Mouse (Mus musculus) hindbrain, embryonic 14.5 days (tissue): ENCODE data around the gene Osbpl2. TPM values are rescaled to one million over a fixed set of nuclear protein-coding genes. Genes with fewer than 3 reads are reported as not detected.

Source experiments
- ATAC-seq: fragments of 200-750 bp; cut with Nextera tagmentation; 2 replicates; pipeline ENCODE4 v1.8.0; 2017; ENCODE audit warnings: moderate number of reproducible peaks, mild to moderate bottlenecking, moderate TSS enrichment, moderate library complexity; ENCODE audit not compliant: low FRiP score
- DNase-seq: peaks from one replicate; pipeline ENCODE4 v3.0.0-alpha.2; 2015; ENCODE audit warnings: low spot score
- H3K27ac ChIP-seq: fragments of 300-500 bp; sonication (generic); 2 replicates; pipeline ENCODE4 v1.5.1; 2014; ENCODE audit warnings: mild to moderate bottlenecking, moderate library complexity
- H3K27me3 ChIP-seq: fragments of 300-500 bp; sonication (generic); 2 replicates; pipeline ENCODE4 v1.6.1; 2014; ENCODE audit warnings: mild to moderate bottlenecking, low read length, mixed read lengths; ENCODE audit not compliant: control insufficient read depth, insufficient read depth
- H3K36me3 ChIP-seq: fragments of 300-500 bp; sonication (generic); replicated peaks from 2 replicates; pipeline ENCODE4 v1.6.1; 2014; ENCODE audit not compliant: control insufficient read depth, insufficient read depth
- H3K4me1 ChIP-seq: fragments of 300-500 bp; sonication (generic); replicated peaks from 2 replicates; pipeline ENCODE4 v1.6.1; 2014; ENCODE audit warnings: antibody characterized with exemption, low read length, mixed read lengths; ENCODE audit not compliant: control insufficient read depth, insufficient read depth
- H3K4me2 ChIP-seq: fragments of 300-500 bp; sonication (generic); replicated peaks from 2 replicates; pipeline ENCODE4 v1.6.1; 2014; ENCODE audit warnings: mild to moderate bottlenecking, moderate library complexity
- H3K4me3 ChIP-seq: fragments of 300-500 bp; sonication (generic); replicated peaks from 2 replicates; pipeline ENCODE4 v1.5.1; 2014; ENCODE audit warnings: mild to moderate bottlenecking, low read length
- H3K9ac ChIP-seq: fragments of 300-500 bp; sonication (generic); 2 replicates; pipeline ENCODE4 v1.6.1; 2014
- H3K9me3 ChIP-seq: fragments of 300-500 bp; sonication (generic); 2 replicates; pipeline ENCODE4 v1.6.1; 2016; ENCODE audit warnings: low read length; ENCODE audit not compliant: control insufficient read depth
- WGBS: fragments of 180-500 bp; shearing (Covaris S2); extraction: QIAGEN DNeasy Blood & Tissue Kit; methylation state at CpG from one replicate; pipeline ENCODE4 v1.1.7; 2014; 5-methylcytosine and 5-hydroxymethylcytosine counted together
- polyA plus RNA-seq: library from polyadenylated mRNA; unstranded; fragments of >200 nt; fragmentation: Nextera tagmentation; extraction: Ambion mirVana; gene quantifications from 2 replicates; pipeline ENCODE4 v1.2.1, GENCODE M21; 2014

Gene Osbpl2
- polyA plus RNA-seq, 1 experiment from 2014 or later: 73.1 TPM

DNA sequence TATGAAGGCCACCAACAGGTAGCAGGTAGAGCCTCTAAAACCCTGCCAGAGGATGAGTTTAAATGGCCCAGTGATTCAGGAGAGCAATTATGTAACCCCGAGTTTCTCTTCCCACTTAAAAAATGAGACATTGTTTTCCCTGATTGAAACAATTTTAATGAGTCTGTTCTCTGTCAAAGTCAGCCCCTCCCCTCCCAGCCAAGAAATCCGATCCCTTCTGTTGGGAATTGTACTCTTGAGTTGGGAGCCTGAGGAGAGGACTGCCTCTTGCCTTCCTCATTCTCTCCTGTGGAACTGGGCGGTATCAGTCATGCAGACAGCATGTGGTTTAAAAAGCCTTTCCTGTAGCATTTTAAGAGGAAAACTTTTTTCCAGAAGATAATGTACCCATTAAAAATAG lies 34.5 kb upstream of the Osbpl2 start:
- H3K27me3 ChIP-seq: no peaks in the 10 kb centered on the region
- peaks cover 53% of the 10 kb centered on the region for H3K36me3 ChIP-seq
- 55% methylated on average over 3 of the region's 3 CpGs for WGBS
- H3K9ac ChIP-seq: no peak overlapping the region
- no peak overlapping the region for H3K27ac ChIP-seq
- ATAC-seq (no peak), DNase-seq (no peak)
- H3K9me3 ChIP-seq: no peaks in the 10 kb centered on the region
- no peak overlapping the region for H3K4me2 ChIP-seq
- no peak overlapping the region for H3K4me3 ChIP-seq
- 0 out of 2 replicates have a peak, but pooled peaks cover 5% of the 10 kb centered on the region for H3K4me1 ChIP-seq

DNA sequence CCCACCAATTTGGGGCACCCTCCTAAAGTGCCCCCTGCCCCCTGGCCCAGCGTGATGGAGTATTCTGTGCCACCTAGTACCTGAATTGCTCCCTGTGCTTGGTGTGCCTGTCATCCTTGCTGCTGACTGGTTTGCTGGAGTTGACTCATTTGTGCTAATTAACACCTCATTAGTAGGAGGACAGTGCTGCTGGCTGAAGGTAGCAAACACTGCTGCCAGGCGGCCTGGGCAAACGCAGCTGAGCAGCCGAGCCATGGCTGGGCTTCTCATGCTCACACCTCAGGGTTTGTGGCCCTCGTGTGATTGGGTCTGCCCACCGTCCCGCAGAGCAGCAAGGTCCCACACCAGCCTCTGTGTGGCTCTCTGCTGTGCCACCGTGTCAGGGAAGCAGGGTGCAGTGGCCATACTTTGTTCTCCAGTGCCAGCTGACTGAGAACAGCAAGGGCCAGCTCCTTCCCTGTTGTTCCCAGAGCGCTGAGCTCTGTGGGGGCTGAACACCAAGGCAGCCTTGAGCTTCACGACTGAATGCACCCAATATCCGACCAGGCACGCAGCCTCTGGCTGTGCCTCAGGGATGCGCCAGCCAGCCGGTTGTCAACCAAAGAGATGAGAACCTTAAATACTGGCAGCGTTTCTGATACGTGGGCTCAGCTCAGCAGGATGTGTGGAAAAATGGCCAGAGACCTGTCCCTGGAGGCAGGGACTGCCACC lies 33.0 kb upstream of the Osbpl2 start:
- peak overlapping the region; percentile 32; the same call in 1 of the 2 replicates for H3K27ac ChIP-seq
- no peak overlapping the region for H3K9ac ChIP-seq

DNA sequence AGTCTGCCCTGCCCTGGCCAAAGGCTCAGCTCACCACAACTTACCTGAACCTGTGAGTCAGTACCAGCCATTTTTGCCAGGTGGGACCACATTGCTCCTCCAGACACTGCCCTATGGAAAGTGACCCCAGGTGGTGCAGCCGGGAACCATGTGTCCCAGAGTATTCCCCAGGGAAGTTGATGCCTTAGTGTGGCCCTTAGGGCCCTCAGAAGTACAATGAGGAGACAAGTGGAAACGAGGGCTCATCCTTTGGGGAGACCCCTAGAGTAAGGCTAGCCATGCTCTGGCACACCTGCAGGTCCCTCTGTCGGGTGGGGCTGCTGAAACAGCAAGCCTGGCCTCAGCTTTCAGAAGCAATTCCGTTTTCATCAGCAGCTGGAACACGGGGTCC lies 32.5 kb upstream of the Osbpl2 start:
- Histone ChIP-seq H3K9me3 (no peaks in the 10 kb centered on the region), H3K4me1 (0 out of 2 replicates have a peak, but pooled peaks cover 5% of the 10 kb centered on the region), H3K9ac (no peak overlapping the region), H3K27ac (no peak overlapping the region), H3K36me3 (peaks cover 40% of the 10 kb centered on the region), H3K27me3 (no peaks in the 10 kb centered on the region), H3K4me3 (no peak overlapping the region), H3K4me2 (no peak overlapping the region)
- DNase-seq (no peak), ATAC-seq (no peak)
- 78% methylated on average over 5 of the region's 5 CpGs for WGBS

More for the DNA sequence above, 33.0 kb upstream of the Osbpl2 start:
- Histone ChIP-seq H3K9me3 (no peaks in the 10 kb centered on the region), H3K36me3 (peaks cover 44% of the 10 kb centered on the region), H3K4me3 (no peak overlapping the region), H3K27me3 (no peaks in the 10 kb centered on the region), H3K4me1 (0 out of 2 replicates have a peak, but pooled peaks cover 5% of the 10 kb centered on the region), H3K4me2 (no peak overlapping the region)
- 63% methylated on average over 16 of the region's 16 CpGs for WGBS
- ATAC-seq: no peak
- DNase-seq: no peak

DNA sequence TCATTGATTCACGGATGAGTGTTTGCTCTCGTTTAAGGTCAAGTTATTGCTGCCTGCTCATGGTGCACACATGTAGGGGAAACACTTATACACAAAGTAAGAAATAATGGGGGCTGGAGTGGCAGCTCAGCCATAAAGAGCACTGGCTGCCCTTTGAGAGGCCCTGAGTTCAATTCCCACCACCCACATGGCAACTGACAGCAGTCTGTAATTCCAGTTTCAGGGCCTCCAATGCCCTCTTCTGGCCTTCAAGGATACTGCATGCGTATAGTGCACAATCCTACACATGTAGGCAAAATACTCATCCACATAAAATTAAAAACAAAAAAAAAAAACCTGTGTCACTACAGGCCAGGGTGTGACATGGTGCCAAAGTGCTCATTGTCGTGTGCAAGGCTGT lies 31.6 kb upstream of the Osbpl2 start:
- H3K27me3 ChIP-seq: no peaks in the 10 kb centered on the region
- WGBS: 90% methylated on average over 4 of the region's 4 CpGs
- H3K36me3 ChIP-seq: peaks cover 32% of the 10 kb centered on the region
- no peak overlapping the region for H3K4me2 ChIP-seq
- no peak overlapping the region for H3K4me3 ChIP-seq
- peak; percentile 7; the same call in 1 of the 2 replicates for ATAC-seq
- no peaks in the 10 kb centered on the region for H3K9me3 ChIP-seq
- H3K27ac ChIP-seq: no peak overlapping the region
- no peak overlapping the region for H3K9ac ChIP-seq
- H3K4me1 ChIP-seq: 0 out of 2 replicates have a peak, but pooled peaks cover 5% of the 10 kb centered on the region
- DNase-seq: no peak

DNA sequence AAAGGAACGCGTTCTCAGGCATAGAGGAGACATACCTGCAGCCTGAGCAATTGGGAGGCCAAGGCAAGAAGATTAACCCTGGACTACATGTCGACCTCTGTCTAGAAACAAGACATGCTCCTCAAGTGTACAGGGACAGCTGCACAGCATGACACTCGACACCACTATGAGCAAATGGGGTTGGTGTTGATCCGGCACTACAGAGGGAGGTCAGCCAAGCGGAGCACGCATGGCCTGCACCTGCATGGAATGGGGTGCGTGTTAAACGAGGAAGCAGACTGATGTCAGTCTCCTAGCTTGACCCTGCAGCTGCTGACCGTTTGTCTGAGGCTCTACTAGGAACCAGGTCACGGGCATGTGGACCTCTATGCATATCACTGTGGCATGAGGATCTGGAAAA lies 28.8 kb upstream of the Osbpl2 start:
- Histone ChIP-seq H3K4me3 (no peak overlapping the region), H3K27me3 (no peaks in the 10 kb centered on the region), H3K9me3 (no peaks in the 10 kb centered on the region), H3K4me2 (no peak overlapping the region), H3K4me1 (0 out of 2 replicates have a peak, but pooled peaks cover 5% of the 10 kb centered on the region), H3K27ac (no peak overlapping the region), H3K36me3 (peaks cover 13% of the 10 kb centered on the region; the same call in 1 of the 2 replicates), H3K9ac (no peak overlapping the region)
- ATAC-seq: no peak
- no peak for DNase-seq
- WGBS: 78% methylated on average over 11 of the region's 11 CpGs

DNA sequence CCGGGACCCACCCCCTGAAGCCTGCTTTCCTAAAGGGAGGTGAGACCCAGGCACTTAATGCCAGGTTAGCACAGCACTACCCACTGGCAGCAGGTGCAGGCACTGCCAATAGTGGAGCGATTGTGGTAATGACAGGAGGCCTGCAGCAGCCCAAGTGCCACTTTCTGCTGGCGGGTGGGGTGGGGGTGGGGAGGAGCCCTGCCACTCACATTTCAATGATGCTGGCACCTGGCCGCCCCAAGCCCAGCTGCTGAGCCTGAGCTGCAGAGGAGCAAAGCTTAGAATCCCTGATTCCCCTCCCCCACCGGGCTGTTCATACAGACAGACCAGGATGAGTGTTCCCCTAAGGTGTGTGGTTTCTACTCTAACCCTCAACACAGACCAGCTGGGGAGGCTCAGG lies 23.4 kb upstream of the Osbpl2 start:
- ATAC-seq: no peak
- H3K4me1 ChIP-seq: 0 out of 2 replicates have a peak, but pooled peaks cover 5% of the 10 kb centered on the region

DNA sequence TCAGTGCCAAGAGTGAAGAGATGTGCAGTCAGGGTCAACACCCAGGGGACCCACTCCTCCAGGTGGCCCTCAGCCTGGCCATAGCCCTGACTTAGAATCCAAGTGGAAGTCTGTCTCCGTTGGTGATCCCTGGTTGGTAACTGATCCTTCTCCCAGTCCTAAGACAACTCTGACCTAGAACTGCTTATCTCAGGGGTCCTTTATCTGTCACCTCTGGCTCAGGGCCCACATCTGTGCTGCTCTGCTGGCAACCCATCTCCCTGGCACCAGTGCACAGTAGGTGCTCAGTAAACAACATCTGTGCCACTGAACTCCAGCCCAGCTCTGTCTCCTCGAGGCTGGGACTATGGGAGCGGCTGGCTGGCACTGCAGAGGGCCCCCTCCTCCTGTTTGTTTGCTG lies 21.5 kb upstream of the Osbpl2 start:
- DNase-seq (no peak), ATAC-seq (no peak)
- 39% methylated on average over 3 of the region's 3 CpGs for WGBS
- H3K27ac ChIP-seq: no peak overlapping the region
- no peak overlapping the region for H3K4me2 ChIP-seq
- no peaks in the 10 kb centered on the region for H3K36me3 ChIP-seq
- H3K9me3 ChIP-seq: no peaks in the 10 kb centered on the region
- H3K9ac ChIP-seq: no peak overlapping the region
- peaks cover 22% of the 10 kb centered on the region for H3K27me3 ChIP-seq
- H3K4me1 ChIP-seq: peaks cover 5% of the 10 kb centered on the region; the same call in 1 of the 2 replicates
- H3K4me3 ChIP-seq: no peak overlapping the region

More for the DNA sequence above, 23.4 kb upstream of the Osbpl2 start:
- Histone ChIP-seq H3K9me3 (no peaks in the 10 kb centered on the region), H3K4me2 (no peak overlapping the region), H3K4me3 (no peak overlapping the region), H3K36me3 (no peaks in the 10 kb centered on the region), H3K9ac (no peak overlapping the region), H3K27ac (no peak overlapping the region), H3K27me3 (0 out of 2 replicates have a peak, but pooled peaks cover 6% of the 10 kb centered on the region)
- no peak for DNase-seq
- WGBS: 37% methylated on average over 5 of the region's 5 CpGs

DNA sequence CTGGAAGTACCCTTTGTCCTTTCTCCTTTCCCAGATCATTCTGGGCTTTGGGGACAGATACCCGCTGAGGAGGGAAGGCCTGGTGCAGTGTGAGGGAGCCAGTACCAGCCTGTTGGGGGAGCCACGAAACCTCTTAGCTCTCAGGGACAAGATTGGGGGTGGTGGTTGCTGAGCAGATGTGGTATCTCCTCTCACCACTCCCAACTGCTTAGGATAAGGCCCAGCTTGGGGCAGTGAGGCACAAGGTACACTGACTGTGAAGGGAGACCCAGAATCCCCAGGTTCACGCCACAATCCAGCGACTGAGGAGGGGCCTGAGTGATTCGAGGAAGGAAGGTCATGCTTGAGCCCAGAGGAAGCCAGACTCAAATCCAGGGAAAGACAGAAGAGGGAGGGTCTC lies 20.9 kb upstream of the Osbpl2 start:
- Histone ChIP-seq H3K9ac (no peak overlapping the region), H3K4me3 (no peak overlapping the region), H3K4me2 (no peak overlapping the region), H3K9me3 (no peaks in the 10 kb centered on the region), H3K36me3 (no peaks in the 10 kb centered on the region), H3K27ac (no peak overlapping the region), H3K4me1 (peaks cover 11% of the 10 kb centered on the region), H3K27me3 (peaks cover 26% of the 10 kb centered on the region)
- ATAC-seq (no peak), DNase-seq (no peak)
- 38% methylated on average over 5 of the region's 5 CpGs for WGBS

DNA sequence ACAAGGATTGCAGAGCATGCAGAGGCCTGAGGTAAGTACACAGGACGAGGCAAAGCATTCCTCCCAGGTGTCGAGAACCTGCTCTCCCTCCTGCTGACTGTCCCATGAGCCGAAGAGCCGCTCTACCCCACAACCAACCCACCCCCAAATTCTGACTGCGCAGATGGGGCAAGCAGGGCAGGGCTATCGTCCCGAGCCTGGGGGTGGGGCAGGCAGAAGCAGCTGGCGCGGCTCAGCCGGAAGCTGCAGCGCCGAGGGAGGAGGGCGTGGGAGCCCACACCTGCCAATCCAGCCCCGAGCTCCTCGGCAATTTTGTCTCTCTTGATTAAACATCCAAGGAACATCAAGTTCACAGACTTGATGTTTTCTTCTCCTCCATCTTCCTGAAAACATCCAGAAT lies 19.6 kb upstream of the Osbpl2 start:
- no peak overlapping the region for H3K4me3 ChIP-seq
- H3K4me1 ChIP-seq: peaks cover 11% of the 10 kb centered on the region
- H3K36me3 ChIP-seq: no peaks in the 10 kb centered on the region
- ATAC-seq (no peak), DNase-seq (no peak)
- H3K9me3 ChIP-seq: no peaks in the 10 kb centered on the region
- H3K27me3 ChIP-seq: peaks cover 33% of the 10 kb centered on the region
- peak overlapping the region; percentile 15; the same call in 1 of the 2 replicates for H3K4me2 ChIP-seq
- no peak overlapping the region for H3K27ac ChIP-seq
- H3K9ac ChIP-seq: 0 out of 2 replicates have a peak overlapping the region, but pooled peaks have one; percentile 25
- 5% methylated on average over 15 of the region's 15 CpGs for WGBS
